Mouse (Mus musculus): ENCODE data around the gene Lama2. TPM values are rescaled to one million over a fixed set of nuclear protein-coding genes. Genes with fewer than 3 reads are reported as not detected.
"Not testable (repeated sequence)": the region's sequence is repeated elsewhere in the genome, so short reads cannot be mapped to it uniquely, and the experiment has no call there.

Gene Lama2
- polyA plus RNA-seq, 1 experiment from 2014 or later = 7.6 TPM

DNA sequence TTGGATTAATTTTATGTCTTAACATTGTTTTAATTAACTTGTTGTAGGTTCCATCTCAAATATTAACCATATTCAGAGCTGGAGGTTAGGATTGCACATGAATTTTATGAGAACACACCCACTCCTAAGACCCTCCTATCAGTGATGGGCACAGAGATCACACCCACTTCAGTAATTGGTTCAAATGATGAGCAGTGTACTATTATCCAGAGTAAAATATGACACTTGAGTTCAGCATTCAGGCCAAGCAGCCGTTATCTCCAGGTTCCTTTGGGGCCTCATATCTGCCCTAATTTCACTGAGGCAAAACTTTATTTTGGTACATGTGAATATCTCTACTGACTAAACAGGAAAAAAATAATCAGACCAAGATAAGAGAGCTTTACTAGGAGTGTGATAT, 645.3 kb downstream of the Lama2 start:
- WGBS = 92% methylated on average over 1 of the region's 1 CpGs
- Histone ChIP-seq H3K4me2 (ENCODE audit: low read depth, low read length, severe bottlenecking) (no peak overlapping the region), H3K27ac (ENCODE audit: low read depth, low read length) (no peak overlapping the region), H3K27me3 (ENCODE audit: control insufficient read depth, insufficient read depth, low read length) (no peaks in the 10 kb centered on the region), H3K4me3 (ENCODE audit: low read depth, low read length) (no peak overlapping the region), H3K4me1 (replicated peaks; ENCODE audit: control insufficient read depth, insufficient read depth, low read length) (no peaks in the 10 kb centered on the region), H3K9me3 (ENCODE audit: control insufficient read depth, low read length) (no peaks in the 10 kb centered on the region), H3K9ac (ENCODE audit: low read length) (no peak overlapping the region), H3K36me3 (ENCODE audit: control insufficient read depth, insufficient read depth, low read length) (no peaks in the 10 kb centered on the region)
- no peak for DNase-seq (ENCODE audit: low spot score)
- no peak for ATAC-seq (replicated peaks; ENCODE audit: low FRiP score)

DNA sequence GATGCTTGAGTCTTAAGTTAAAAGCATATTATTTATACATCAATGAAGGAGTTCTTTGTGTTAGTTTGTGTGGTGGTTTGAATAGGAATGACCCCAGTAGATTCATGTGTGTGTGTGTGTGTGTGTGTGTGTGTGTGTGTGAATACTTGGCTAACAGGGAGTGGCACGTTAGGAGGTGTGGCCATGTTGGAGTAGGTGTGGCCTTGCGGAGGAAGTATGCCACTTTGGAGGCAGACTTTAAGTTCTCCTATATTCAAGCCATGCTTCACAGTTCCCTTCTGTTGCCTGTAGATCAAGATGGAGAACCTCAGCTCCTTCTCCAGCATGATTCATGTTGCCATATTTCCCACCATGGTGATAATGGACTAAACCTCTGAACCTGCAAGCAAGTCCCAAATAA, 646.0 kb downstream of the Lama2 start:
- no peak overlapping the region for H3K4me3 ChIP-seq (ENCODE audit: low read depth, low read length)
- H3K4me1 ChIP-seq (replicated peaks; ENCODE audit: control insufficient read depth, insufficient read depth, low read length) = no peaks in the 10 kb centered on the region
- WGBS = 91% methylated on average over 2 of the region's 2 CpGs
- no peak overlapping the region for H3K4me2 ChIP-seq (ENCODE audit: low read depth, low read length, severe bottlenecking)
- no peaks in the 10 kb centered on the region for H3K36me3 ChIP-seq (ENCODE audit: control insufficient read depth, insufficient read depth, low read length)
- no peak overlapping the region for H3K9ac ChIP-seq (ENCODE audit: low read length)
- no peaks in the 10 kb centered on the region for H3K27me3 ChIP-seq (ENCODE audit: control insufficient read depth, insufficient read depth, low read length)
- ATAC-seq (replicated peaks; ENCODE audit: low FRiP score) (no peak), DNase-seq (ENCODE audit: low spot score) (no peak)
- no peak overlapping the region for H3K27ac ChIP-seq (ENCODE audit: low read depth, low read length)
- H3K9me3 ChIP-seq (ENCODE audit: control insufficient read depth, low read length) = no peaks in the 10 kb centered on the region

DNA sequence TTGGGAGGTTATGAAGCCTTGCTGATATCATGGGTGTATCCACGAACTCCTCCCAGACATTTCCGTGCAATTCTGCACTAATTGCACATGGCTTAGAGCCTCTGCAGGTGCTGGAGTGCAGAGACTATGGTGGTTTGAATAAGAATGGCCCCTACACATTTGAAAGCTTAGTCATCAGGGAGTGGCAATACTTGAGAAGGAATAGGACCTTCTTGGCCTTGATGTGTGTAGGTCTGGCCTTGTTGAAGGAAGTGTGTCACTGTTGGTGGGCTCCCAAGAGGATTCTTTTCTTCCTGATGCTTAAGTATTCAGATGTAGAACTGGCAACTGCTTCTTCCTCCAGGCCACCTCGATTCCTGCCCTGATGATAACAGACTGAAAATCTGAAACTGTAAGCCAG, 661.0 kb downstream of the Lama2 start:
- WGBS = 81% methylated on average over 3 of the region's 3 CpGs
- ATAC-seq (replicated peaks; ENCODE audit: low FRiP score) (no peak), DNase-seq (ENCODE audit: low spot score) (no peak)
- no peaks in the 10 kb centered on the region for H3K36me3 ChIP-seq (ENCODE audit: control insufficient read depth, insufficient read depth, low read length)
- H3K4me2 ChIP-seq (ENCODE audit: low read depth, low read length, severe bottlenecking) = no peak overlapping the region
- no peaks in the 10 kb centered on the region for H3K4me1 ChIP-seq (replicated peaks; ENCODE audit: control insufficient read depth, insufficient read depth, low read length)
- H3K9ac ChIP-seq (ENCODE audit: low read length) = no peak overlapping the region
- H3K27ac ChIP-seq (ENCODE audit: low read depth, low read length) = no peak overlapping the region
- no peak overlapping the region for H3K4me3 ChIP-seq (ENCODE audit: low read depth, low read length)
- no peaks in the 10 kb centered on the region for H3K27me3 ChIP-seq (ENCODE audit: control insufficient read depth, insufficient read depth, low read length)
- H3K9me3 ChIP-seq (ENCODE audit: control insufficient read depth, low read length) = no peaks in the 10 kb centered on the region

DNA sequence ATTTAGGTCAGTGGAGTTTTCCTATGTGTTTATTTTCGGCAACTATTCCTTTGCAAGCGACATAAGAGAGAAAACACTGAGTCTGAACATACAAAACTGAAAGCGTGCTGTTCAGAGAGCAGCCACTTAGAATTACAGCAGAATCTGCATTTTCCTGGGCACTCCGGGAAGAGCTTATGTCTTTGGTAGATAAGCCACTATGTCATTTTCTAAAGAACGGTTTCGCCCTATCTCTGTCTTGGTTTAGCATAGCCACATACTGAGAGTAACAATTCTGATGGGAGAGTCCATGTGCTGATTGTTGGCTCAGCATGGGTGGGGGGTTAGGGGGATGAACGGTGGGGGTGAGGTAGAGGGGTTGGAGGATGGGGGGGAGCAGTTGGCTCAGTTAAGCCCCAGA, 669.1 kb downstream of the Lama2 start:
- Histone ChIP-seq H3K4me1 (replicated peaks; ENCODE audit: control insufficient read depth, insufficient read depth, low read length) (no peaks in the 10 kb centered on the region), H3K27me3 (ENCODE audit: control insufficient read depth, insufficient read depth, low read length) (no peaks in the 10 kb centered on the region), H3K9ac (ENCODE audit: low read length) (no peak overlapping the region), H3K36me3 (ENCODE audit: control insufficient read depth, insufficient read depth, low read length) (no peaks in the 10 kb centered on the region), H3K4me3 (ENCODE audit: low read depth, low read length) (no peak overlapping the region), H3K4me2 (ENCODE audit: low read depth, low read length, severe bottlenecking) (no peak overlapping the region), H3K9me3 (ENCODE audit: control insufficient read depth, low read length) (no peaks in the 10 kb centered on the region), H3K27ac (ENCODE audit: low read depth, low read length) (no peak overlapping the region)
- ATAC-seq (replicated peaks; ENCODE audit: low FRiP score) (no peak), DNase-seq (ENCODE audit: low spot score) (no peak)
- 84% methylated on average over 7 of the region's 7 CpGs for WGBS

DNA sequence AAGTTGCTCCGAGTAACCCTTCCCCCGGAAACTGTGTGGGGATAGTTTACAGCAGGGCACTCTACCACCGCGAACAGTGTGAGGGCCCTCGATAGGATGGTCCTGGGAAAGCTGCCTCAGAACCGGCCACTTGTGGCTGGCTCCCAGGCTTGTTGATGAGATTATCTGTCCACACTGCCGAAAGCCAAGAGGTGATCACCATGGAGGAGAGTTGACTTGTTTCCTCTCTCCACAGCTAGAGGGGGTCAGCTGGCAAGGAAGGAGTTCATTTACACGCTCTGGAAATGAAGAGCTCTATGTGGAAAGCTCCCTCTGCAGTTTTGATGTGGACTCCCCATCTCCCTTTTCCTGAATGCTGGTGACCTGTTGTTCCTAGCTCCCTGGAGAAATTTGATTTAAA, 669.9 kb downstream of the Lama2 start:
- H3K4me2 ChIP-seq (ENCODE audit: low read depth, low read length, severe bottlenecking) = no peak overlapping the region
- H3K4me1 ChIP-seq (replicated peaks; ENCODE audit: control insufficient read depth, insufficient read depth, low read length) = no peaks in the 10 kb centered on the region
- no peak overlapping the region for H3K4me3 ChIP-seq (ENCODE audit: low read depth, low read length)
- ATAC-seq (replicated peaks; ENCODE audit: low FRiP score) (no peak), DNase-seq (ENCODE audit: low spot score) (no peak)
- no peaks in the 10 kb centered on the region for H3K27me3 ChIP-seq (ENCODE audit: control insufficient read depth, insufficient read depth, low read length)
- no peaks in the 10 kb centered on the region for H3K9me3 ChIP-seq (ENCODE audit: control insufficient read depth, low read length)
- no peak overlapping the region for H3K9ac ChIP-seq (ENCODE audit: low read length)
- WGBS = 76% methylated on average over 8 of the region's 8 CpGs
- H3K36me3 ChIP-seq (ENCODE audit: control insufficient read depth, insufficient read depth, low read length) = no peaks in the 10 kb centered on the region
- no peak overlapping the region for H3K27ac ChIP-seq (ENCODE audit: low read depth, low read length)

DNA sequence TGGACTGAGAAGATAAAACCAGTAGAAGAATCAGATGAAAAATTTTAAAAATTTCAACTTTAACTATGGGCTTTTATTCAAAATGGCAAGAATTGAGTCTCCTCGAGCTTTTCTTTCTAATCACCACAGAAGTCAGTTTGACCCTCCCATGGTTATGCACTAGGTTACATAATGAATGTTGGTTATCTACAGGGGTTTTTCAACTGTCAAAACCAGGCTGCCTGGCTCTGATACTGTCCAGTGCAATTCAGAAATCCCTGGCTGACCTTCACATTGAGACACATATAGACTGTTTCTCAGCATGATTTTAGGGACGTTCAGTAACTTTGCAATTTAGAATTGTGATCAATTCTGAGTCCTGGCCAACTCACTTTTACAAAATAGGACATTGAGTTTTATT, 671.2 kb downstream of the Lama2 start:
- Histone ChIP-seq H3K27ac (ENCODE audit: low read depth, low read length) (no peak overlapping the region), H3K9me3 (ENCODE audit: control insufficient read depth, low read length) (no peaks in the 10 kb centered on the region), H3K36me3 (ENCODE audit: control insufficient read depth, insufficient read depth, low read length) (no peaks in the 10 kb centered on the region), H3K9ac (ENCODE audit: low read length) (no peak overlapping the region), H3K4me3 (ENCODE audit: low read depth, low read length) (no peak overlapping the region), H3K4me1 (replicated peaks; ENCODE audit: control insufficient read depth, insufficient read depth, low read length) (no peaks in the 10 kb centered on the region), H3K4me2 (ENCODE audit: low read depth, low read length, severe bottlenecking) (no peak overlapping the region), H3K27me3 (ENCODE audit: control insufficient read depth, insufficient read depth, low read length) (no peaks in the 10 kb centered on the region)
- DNase-seq (ENCODE audit: low spot score) (no peak), ATAC-seq (replicated peaks; ENCODE audit: low FRiP score) (no peak)
- 76% methylated on average over 2 of the region's 2 CpGs for WGBS

DNA sequence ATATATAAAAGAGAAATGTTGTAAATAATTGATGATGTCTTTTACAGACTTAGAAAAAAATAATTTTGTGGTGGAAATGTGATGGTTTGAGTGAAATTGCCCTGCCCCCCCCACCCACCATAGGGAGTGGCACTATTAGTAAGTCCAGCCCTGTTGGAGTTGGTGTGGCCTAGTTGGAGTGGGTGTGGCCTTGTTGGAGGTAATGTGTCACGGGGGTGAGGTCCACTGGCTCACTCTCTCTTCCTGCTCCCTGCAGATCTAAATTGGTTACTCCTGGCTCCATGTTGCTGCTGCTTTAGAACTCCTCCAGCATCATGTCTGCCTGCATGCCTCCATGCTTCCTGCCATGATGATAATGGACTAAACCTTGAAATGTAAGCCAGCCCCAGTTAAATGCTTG, 680.0 kb downstream of the Lama2 start:
- Histone ChIP-seq H3K27ac (ENCODE audit: low read depth, low read length) (no peak overlapping the region), H3K4me1 (replicated peaks; ENCODE audit: control insufficient read depth, insufficient read depth, low read length) (no peaks in the 10 kb centered on the region), H3K9me3 (ENCODE audit: control insufficient read depth, low read length) (no peaks in the 10 kb centered on the region), H3K4me3 (ENCODE audit: low read depth, low read length) (no peak overlapping the region), H3K36me3 (ENCODE audit: control insufficient read depth, insufficient read depth, low read length) (no peaks in the 10 kb centered on the region), H3K9ac (ENCODE audit: low read length) (no peak overlapping the region), H3K27me3 (ENCODE audit: control insufficient read depth, insufficient read depth, low read length) (no peaks in the 10 kb centered on the region), H3K4me2 (ENCODE audit: low read depth, low read length, severe bottlenecking) (no peak overlapping the region)
- no peak for ATAC-seq (replicated peaks; ENCODE audit: low FRiP score)
- WGBS = 78% methylated on average over 1 of the region's 1 CpGs
- no peak for DNase-seq (ENCODE audit: low spot score)

DNA sequence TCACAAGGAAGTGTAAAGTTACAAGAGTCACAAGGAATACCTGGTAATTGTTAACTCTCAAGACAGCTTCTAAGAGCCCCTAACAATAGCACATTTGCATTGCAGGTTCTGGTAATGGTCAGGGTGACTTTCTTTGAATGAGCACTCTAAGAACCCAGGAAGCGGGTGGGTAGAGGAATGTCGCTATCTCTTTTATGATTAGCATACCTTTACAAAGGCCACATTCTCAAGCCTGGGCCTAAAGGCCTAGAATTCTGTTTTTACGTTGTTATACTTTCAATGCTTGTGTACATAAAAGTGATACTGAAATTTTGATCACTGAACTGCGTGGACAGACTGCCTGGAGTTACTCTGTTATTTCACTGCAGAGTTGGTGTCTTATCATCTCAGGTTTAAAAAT, 681.1 kb downstream of the Lama2 start:
- H3K4me3 ChIP-seq (ENCODE audit: low read depth, low read length); ATAC-seq (replicated peaks; ENCODE audit: low FRiP score); H3K9me3 ChIP-seq (ENCODE audit: control insufficient read depth, low read length); H3K27me3 ChIP-seq (ENCODE audit: control insufficient read depth, insufficient read depth, low read length); H3K4me2 ChIP-seq (ENCODE audit: low read depth, low read length, severe bottlenecking); H3K36me3 ChIP-seq (ENCODE audit: control insufficient read depth, insufficient read depth, low read length); H3K27ac ChIP-seq (ENCODE audit: low read depth, low read length); H3K9ac ChIP-seq (ENCODE audit: low read length); H3K4me1 ChIP-seq (replicated peaks; ENCODE audit: control insufficient read depth, insufficient read depth, low read length); DNase-seq (ENCODE audit: low spot score): not testable (repeated sequence)
- 86% methylated on average over 4 of the region's 4 CpGs for WGBS

DNA sequence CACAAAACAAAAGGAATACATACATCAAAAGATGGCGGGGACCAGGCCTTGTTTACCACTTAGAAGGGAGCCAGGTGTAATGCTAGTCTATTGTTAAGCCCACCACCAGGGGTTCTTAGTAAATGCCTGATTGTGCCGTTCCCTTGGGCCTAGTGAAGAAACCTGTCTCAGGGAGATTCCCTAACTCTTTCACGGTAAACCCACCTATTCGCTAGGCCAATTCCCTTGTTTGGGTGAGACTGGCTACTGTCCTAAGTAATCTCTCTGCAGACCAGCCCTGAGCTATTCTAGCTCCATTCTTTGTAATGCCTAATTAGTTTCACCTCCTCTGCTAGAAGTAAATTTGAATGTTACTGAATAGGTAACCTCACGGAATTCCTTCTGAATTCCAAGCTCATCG, 683.5 kb downstream of the Lama2 start:
- not testable (repeated sequence) for H3K9ac ChIP-seq (ENCODE audit: low read length); H3K27ac ChIP-seq (ENCODE audit: low read depth, low read length); H3K36me3 ChIP-seq (ENCODE audit: control insufficient read depth, insufficient read depth, low read length); H3K4me3 ChIP-seq (ENCODE audit: low read depth, low read length); H3K27me3 ChIP-seq (ENCODE audit: control insufficient read depth, insufficient read depth, low read length); ATAC-seq (replicated peaks; ENCODE audit: low FRiP score); H3K4me1 ChIP-seq (replicated peaks; ENCODE audit: control insufficient read depth, insufficient read depth, low read length); H3K9me3 ChIP-seq (ENCODE audit: control insufficient read depth, low read length); H3K4me2 ChIP-seq (ENCODE audit: low read depth, low read length, severe bottlenecking); DNase-seq (ENCODE audit: low spot score)
- 83% methylated on average over 6 of the region's 6 CpGs for WGBS
